Mouse (Mus musculus): Measurements from ENCODE around the gene Hoxa2.

Gene Hoxa2

DNA sequence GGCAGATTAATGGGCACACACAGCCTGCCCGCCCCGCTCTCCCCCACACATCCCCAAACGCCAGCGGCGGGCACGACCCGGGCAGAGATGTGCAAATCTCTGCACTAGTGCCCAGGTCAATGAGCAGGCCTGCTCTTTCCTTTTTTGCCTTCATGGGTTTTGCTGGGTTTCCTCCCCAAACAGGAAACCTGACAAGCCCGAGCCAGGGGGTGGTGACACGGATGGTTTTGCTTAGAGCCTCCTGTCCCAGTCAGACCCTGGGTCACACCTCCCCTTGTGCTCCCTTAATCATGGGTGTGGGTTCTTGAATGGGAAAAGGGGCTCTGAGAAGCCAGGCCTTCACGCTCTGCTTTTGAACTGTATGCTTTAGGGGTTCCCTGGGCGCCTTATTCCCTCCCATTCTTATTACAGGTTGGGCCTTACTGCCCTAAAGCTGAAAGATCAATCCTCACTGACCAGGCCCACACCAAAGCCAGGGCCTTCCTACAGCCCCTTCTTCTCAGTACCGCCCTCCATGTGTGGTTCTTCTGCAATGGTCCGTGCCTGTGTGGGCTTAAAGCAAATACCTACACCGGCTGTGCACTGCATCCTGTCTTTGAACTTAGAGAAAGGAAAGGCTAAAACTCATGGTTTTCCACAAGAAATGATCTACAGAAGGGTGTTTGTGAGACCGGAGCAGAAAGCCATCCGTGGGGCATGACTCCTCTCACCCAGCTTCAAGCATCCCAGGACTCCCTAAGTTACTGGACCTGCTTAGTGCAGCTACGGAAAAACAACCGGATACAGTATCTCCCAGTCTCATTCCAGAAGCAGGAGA, 44.4 kb upstream of the Hoxa2 start:
- Histone ChIP-seq H3K36me3 (ENCODE audit: insufficient read depth, low read length) (no peaks in the 10 kb centered on the region), H3K9me3 (ENCODE audit: low read length) (no peaks in the 10 kb centered on the region), H3K27me3 (ENCODE audit: insufficient read depth, low read length) (peaks cover 98% of the 10 kb centered on the region), H3K4me3 (replicated peaks; ENCODE audit: low read length) (peak overlapping the region; percentile 52; the same call in 1 of the 2 replicates), H3K4me1 (replicated peaks; ENCODE audit: low read depth, low read length) (peaks cover 61% of the 10 kb centered on the region)
- no peak for TF ChIP-seq CTCF (conservative IDR thresholded peaks at IDR 0.05; ENCODE audit: low read length)
- TF ChIP-seq POU5F1 (IDR thresholded peaks at IDR 0.05; ENCODE audit: borderline replicate concordance, low read length): no peak
- TF ChIP-seq NANOG (IDR thresholded peaks at IDR 0.05; ENCODE audit: borderline replicate concordance, low read length): no peak

GRCm38 (mm10) chr6:52208072-52208867, 43.6 kb upstream of the Hoxa2 start, which contains the start of gene Hoxa6:
Gene Hoxa6, minus strand, starts transcription at chr6:52208722.
- peak within 1 kb of the TSS; percentile 52; the same call in 1 of the 2 replicates for H3K4me3 ChIP-seq (replicated peaks; ENCODE audit: low read length)
- peaks cover 61% of the 10 kb centered on the region for H3K4me1 ChIP-seq (replicated peaks; ENCODE audit: low read depth, low read length)
- H3K36me3 ChIP-seq (ENCODE audit: insufficient read depth, low read length): no peaks in the 10 kb centered on the region
- H3K9me3 ChIP-seq (ENCODE audit: low read length): no peaks in the 10 kb centered on the region
- TF ChIP-seq CTCF (conservative IDR thresholded peaks at IDR 0.05; ENCODE audit: low read length) (no peak), NANOG (IDR thresholded peaks at IDR 0.05; ENCODE audit: borderline replicate concordance, low read length) (no peak), POU5F1 (IDR thresholded peaks at IDR 0.05; ENCODE audit: borderline replicate concordance, low read length) (no peak)
- peaks cover 98% of the 10 kb centered on the region for H3K27me3 ChIP-seq (ENCODE audit: insufficient read depth, low read length)

DNA sequence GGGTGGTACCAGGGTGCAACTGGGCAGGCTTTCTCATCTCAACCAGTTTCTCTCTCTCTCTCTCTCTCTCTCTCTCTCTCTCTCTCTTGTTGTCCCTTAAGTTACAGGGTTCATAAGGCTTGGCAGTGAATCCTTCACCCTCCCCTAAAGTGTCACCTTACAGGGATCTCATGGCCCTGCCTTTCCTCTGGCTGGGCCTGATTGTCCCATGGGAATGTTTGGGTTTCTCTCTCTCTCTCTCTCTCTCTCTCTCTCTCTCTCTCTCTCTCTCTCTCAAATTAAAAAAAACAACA, 43.0 kb upstream of the Hoxa2 start:
- H3K36me3 ChIP-seq (ENCODE audit: insufficient read depth, low read length): no peaks in the 10 kb centered on the region
- no peak overlapping the region for H3K4me3 ChIP-seq (replicated peaks; ENCODE audit: low read length)
- no peaks in the 10 kb centered on the region for H3K9me3 ChIP-seq (ENCODE audit: low read length)
- H3K4me1 ChIP-seq (replicated peaks; ENCODE audit: low read depth, low read length): peaks cover 61% of the 10 kb centered on the region
- no peak for TF ChIP-seq POU5F1 (IDR thresholded peaks at IDR 0.05; ENCODE audit: borderline replicate concordance, low read length)
- no peak for TF ChIP-seq NANOG (IDR thresholded peaks at IDR 0.05; ENCODE audit: borderline replicate concordance, low read length)
- TF ChIP-seq CTCF (conservative IDR thresholded peaks at IDR 0.05; ENCODE audit: low read length): no peak
- H3K27me3 ChIP-seq (ENCODE audit: insufficient read depth, low read length): peaks cover 98% of the 10 kb centered on the region

GRCm38 (mm10) chr6:52206882-52207683, 42.5 kb upstream of the Hoxa2 start:
- Histone ChIP-seq H3K27me3 (ENCODE audit: insufficient read depth, low read length) (peaks cover 98% of the 10 kb centered on the region), H3K4me1 (replicated peaks; ENCODE audit: low read depth, low read length) (peaks cover 59% of the 10 kb centered on the region), H3K36me3 (ENCODE audit: insufficient read depth, low read length) (no peaks in the 10 kb centered on the region), H3K4me3 (replicated peaks; ENCODE audit: low read length) (no peak overlapping the region), H3K9me3 (ENCODE audit: low read length) (no peaks in the 10 kb centered on the region)
- TF ChIP-seq POU5F1 (IDR thresholded peaks at IDR 0.05; ENCODE audit: borderline replicate concordance, low read length) (no peak), NANOG (IDR thresholded peaks at IDR 0.05; ENCODE audit: borderline replicate concordance, low read length) (no peak), CTCF (conservative IDR thresholded peaks at IDR 0.05; ENCODE audit: low read length) (no peak)

DNA sequence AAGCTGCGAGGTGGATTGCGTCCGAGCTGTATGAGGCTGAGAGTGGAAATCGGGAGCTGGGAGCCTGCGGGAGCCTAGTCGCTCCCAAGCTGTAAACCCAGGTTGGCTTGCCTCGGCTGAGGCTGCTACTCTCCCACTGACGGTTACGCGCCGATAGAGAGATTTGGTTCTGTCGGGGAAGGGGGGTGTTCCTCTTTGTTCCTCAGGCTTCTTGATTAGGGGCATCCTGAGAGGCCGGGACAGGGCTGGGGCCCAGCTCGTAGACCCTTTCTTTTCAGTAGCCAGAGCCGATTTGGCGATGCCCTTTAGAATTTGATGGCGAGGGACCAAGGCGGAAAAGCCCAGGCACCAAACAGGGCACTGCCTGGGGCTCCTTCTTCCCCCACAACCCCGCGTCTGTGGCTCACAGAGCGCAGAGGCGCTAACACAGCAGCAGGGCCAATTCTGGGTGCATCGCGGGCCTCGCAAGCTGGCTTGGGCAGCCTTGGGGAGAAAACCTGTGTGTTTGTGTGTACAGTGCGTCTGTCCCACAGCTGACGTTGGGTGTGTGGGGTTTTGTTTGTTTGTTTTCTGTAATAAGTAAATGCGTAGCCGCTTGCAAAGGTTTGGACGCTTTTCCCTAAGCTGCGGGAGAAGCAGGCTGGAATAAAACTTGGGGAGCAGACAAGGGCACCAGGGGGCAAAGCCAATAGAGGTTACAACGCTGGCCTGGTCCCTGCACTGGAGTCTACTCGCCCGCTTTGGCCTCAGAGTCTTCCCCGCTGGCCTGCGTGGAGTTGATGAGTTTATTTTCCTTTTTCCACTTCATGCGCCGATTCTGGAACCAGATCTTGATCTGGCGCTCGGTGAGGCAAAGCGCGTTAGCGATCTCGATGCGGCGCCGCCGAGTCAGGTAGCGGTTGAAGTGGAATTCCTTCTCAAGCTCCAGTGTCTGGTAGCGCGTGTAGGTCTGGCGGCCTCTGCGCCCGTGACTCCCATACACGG, 41.3 kb upstream of the Hoxa2 start:
- Histone ChIP-seq H3K4me1 (replicated peaks; ENCODE audit: low read depth, low read length) (peaks cover 48% of the 10 kb centered on the region), H3K27me3 (ENCODE audit: insufficient read depth, low read length) (peaks cover 98% of the 10 kb centered on the region), H3K9me3 (ENCODE audit: low read length) (no peaks in the 10 kb centered on the region), H3K36me3 (ENCODE audit: insufficient read depth, low read length) (no peaks in the 10 kb centered on the region), H3K4me3 (replicated peaks; ENCODE audit: low read length) (0 out of 2 replicates have a peak overlapping the region, but pooled peaks have one; percentile 32)
- TF ChIP-seq CTCF (conservative IDR thresholded peaks at IDR 0.05; ENCODE audit: low read length) (no peak), NANOG (IDR thresholded peaks at IDR 0.05; ENCODE audit: borderline replicate concordance, low read length) (no peak), POU5F1 (IDR thresholded peaks at IDR 0.05; ENCODE audit: borderline replicate concordance, low read length) (no peak)

- Histone ChIP-seq H3K4me1 (replicated peaks; ENCODE audit: low read depth, low read length) (peaks cover 53% of the 10 kb centered on the region), H3K36me3 (ENCODE audit: insufficient read depth, low read length) (no peaks in the 10 kb centered on the region), H3K4me3 (replicated peaks; ENCODE audit: low read length) (no peak overlapping the region), H3K27me3 (ENCODE audit: insufficient read depth, low read length) (peaks cover 99% of the 10 kb centered on the region), H3K9me3 (ENCODE audit: low read length) (no peaks in the 10 kb centered on the region)
- TF ChIP-seq POU5F1 (IDR thresholded peaks at IDR 0.05; ENCODE audit: borderline replicate concordance, low read length) (no peak), NANOG (IDR thresholded peaks at IDR 0.05; ENCODE audit: borderline replicate concordance, low read length) (no peak), CTCF (conservative IDR thresholded peaks at IDR 0.05; ENCODE audit: low read length) (no peak)
Observed at GRCm38 (mm10) chr6:52205221-52205620, 40.6 kb upstream of the Hoxa2 start.

DNA sequence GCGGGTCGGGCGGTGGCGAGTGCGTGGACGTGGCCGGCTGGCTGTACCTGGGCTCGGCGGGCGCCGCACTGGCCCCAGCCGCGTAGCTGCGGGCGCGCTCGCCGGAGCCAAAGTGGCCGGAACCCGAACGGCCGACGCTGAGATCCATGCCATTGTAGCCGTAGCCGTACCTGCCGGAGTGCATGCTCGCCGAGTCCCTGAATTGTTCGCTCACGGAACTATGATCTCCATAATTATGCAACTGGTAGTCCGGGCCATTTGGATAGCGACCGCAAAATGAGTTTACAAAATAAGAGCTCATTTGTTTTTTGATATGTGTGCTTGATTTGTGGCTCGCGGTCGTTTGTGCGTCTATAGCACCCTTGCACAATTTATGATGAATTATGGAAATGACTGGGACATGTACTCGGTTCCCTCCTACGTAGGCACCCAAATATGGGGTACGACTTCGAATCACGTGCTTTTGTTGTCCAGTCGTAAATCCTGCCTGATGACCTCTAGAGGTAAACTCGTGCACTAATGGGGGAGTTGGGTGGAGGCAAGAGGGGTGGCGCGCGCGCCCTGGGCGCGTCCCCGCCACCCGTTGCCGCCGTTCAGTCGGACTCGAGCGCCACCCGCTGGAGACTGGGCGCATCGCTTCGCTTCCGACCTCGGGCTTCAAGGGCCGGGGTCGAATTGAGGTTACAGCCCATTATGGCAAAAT, 39.6 kb upstream of the Hoxa2 start, which contains the start of gene Hoxa5:
Gene Hoxa5 (minus strand): TSS at position 538 of the 703 bp plus-strand sequence.
- peak within 1 kb of the TSS; percentile 78 for H3K4me3 ChIP-seq (replicated peaks; ENCODE audit: low read length)
- peaks cover 55% of the 10 kb centered on the region for H3K4me1 ChIP-seq (replicated peaks; ENCODE audit: low read depth, low read length)
- peaks cover 99% of the 10 kb centered on the region for H3K27me3 ChIP-seq (ENCODE audit: insufficient read depth, low read length)
- peak; percentile 38 for TF ChIP-seq CTCF (conservative IDR thresholded peaks at IDR 0.05; ENCODE audit: low read length)
- TF ChIP-seq POU5F1 (IDR thresholded peaks at IDR 0.05; ENCODE audit: borderline replicate concordance, low read length): no peak
- no peak for TF ChIP-seq NANOG (IDR thresholded peaks at IDR 0.05; ENCODE audit: borderline replicate concordance, low read length)
- no peaks in the 10 kb centered on the region for H3K9me3 ChIP-seq (ENCODE audit: low read length)
- no peaks in the 10 kb centered on the region for H3K36me3 ChIP-seq (ENCODE audit: insufficient read depth, low read length)

Measured in E14TG2a.4 (cell line).